Mouse (Mus musculus) bone marrow macrophage, adult 2 months (primary cell): ENCODE data around the gene Slc17a4. TPM values are rescaled to one million over a fixed set of nuclear protein-coding genes. Genes with fewer than 3 reads are reported as not detected.

Source experiments
- H3K27ac ChIP-seq: 2 replicates; pipeline ENCODE4 v1.5.1; 2012; ENCODE audit warnings: low read depth, low read length; ENCODE audit not compliant: insufficient read depth
- H3K4me1 ChIP-seq: 2 replicates; pipeline ENCODE4 v1.6.1; 2012; ENCODE audit warnings: low read length; ENCODE audit not compliant: control insufficient read depth, insufficient read depth
- H3K4me3 ChIP-seq: 2 replicates; pipeline ENCODE4 v1.5.1; 2012; ENCODE audit warnings: mild to moderate bottlenecking, low read length, moderate library complexity; ENCODE audit not compliant: insufficient read depth
- CTCF ChIP-seq: IDR thresholded peaks from 2 replicates; pipeline ENCODE4 v1.5.1; 2012; ENCODE audit warnings: low read depth, mild to moderate bottlenecking, low read length, moderate library complexity
- POLR2A ChIP-seq: IDR thresholded peaks from 2 replicates; pipeline ENCODE4 v1.6.1; 2012; ENCODE audit warnings: mild to moderate bottlenecking, low read depth, low read length, borderline replicate concordance
- polyA plus RNA-seq: library from polyadenylated mRNA; stranded (reverse); fragments of >200 nt; gene quantifications from 2 replicates; pipeline ENCODE4 v1.2.4, GENCODE M21; 2012; ENCODE audit not compliant: missing spikeins, insufficient read depth, insufficient read length

Gene Slc17a4
- polyA plus RNA-seq, 1 experiment: not detected

GRCm38 (mm10) chr13:23933421-23934210, 18.8 kb upstream of the Slc17a4 start, which contains the start of gene Hist1h2ba:
Gene Hist1h2ba (minus strand): TSS chr13:23934156.
- TF ChIP-seq CTCF (no peak), POLR2A (no peak)
- no peaks in the 10 kb centered on the region for H3K4me1 ChIP-seq

DNA sequence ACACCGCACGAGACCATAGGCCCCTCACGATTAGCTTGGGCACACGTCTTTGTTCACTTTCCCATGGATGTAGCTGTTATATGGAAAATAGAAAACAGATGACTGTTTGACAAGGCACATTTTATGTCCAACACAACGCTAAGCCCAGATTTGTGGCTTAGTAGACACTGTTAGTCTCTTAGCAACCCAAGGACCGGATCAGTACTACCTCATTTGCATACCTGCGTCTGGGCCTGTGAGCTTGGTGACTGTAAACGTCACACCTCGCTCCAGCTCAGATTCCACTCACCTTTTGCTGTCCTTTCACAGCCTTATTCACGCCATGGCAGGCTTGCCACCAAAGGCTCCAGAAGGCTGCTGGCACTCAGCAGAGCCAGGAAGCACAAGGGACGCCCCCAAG, 16.1 kb upstream of the Slc17a4 start:
- Histone ChIP-seq H3K4me1 (no peaks in the 10 kb centered on the region), H3K4me3 (no peak overlapping the region)
- TF ChIP-seq POLR2A (no peak), CTCF (no peak)

More at GRCm38 (mm10) chr13:23933421-23934210, 18.8 kb upstream of the Slc17a4 start, which contains the start of gene Hist1h2ba:
- no peak within 1 kb of the TSS for H3K27ac ChIP-seq
- no peak within 1 kb of the TSS for H3K4me3 ChIP-seq

GRCm38 (mm10) chr13:23930461-23930860, 15.7 kb upstream of the Slc17a4 start:
- Histone ChIP-seq H3K27ac (no peak overlapping the region), H3K4me1 (no peaks in the 10 kb centered on the region), H3K4me3 (no peak overlapping the region)
- TF ChIP-seq POLR2A (no peak), CTCF (no peak)

More for the DNA sequence above, 16.1 kb upstream of the Slc17a4 start:
- H3K27ac ChIP-seq: no peak overlapping the region

DNA sequence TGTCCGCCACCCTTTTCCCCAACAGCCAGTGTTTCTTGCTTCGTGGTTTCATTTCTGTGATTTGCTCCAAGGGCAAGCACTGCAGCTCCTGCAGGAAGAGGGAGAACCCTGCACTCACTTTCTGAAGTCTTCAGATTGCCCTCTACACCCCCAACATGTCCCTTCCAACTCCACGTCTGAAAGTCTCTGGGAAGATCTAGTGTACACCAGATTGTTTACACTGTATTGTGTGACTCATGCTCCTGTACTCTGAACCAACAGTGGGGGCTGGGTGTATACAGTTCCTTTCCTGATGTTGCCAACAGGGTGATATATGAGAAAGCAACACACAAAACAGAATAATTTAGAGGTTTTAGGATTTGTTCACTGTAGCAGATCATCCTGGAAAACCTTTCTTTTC, 13.8 kb upstream of the Slc17a4 start:
- Histone ChIP-seq H3K27ac (no peak overlapping the region), H3K4me1 (no peaks in the 10 kb centered on the region), H3K4me3 (no peak overlapping the region)
- TF ChIP-seq POLR2A: no peak
- no peak for TF ChIP-seq CTCF

GRCm38 (mm10) chr13:23925792-23926191, 11.0 kb upstream of the Slc17a4 start:
- no peaks in the 10 kb centered on the region for H3K4me1 ChIP-seq
- H3K27ac ChIP-seq: no peak overlapping the region
- no peak overlapping the region for H3K4me3 ChIP-seq
- TF ChIP-seq CTCF (no peak), POLR2A (no peak)

DNA sequence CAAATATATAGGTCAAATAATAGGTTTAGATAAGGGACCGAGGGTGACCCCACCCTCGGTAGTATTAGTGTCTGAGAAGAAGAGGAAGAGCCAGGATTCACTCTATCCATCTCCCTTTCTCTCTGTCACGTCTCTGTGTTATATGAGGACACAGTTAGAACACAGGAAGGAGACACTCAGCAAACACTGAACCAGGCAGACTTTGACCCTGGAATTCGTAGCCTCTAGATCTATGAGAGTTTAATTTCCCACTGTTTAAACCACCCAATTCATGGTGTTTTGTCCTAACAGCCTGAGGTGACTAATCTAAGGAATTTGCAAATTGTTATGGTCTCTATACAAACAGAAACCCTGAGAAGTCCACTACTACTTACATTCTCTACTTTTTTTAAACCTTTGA, 2.9 kb upstream of the Slc17a4 start:
- Histone ChIP-seq H3K27ac (no peak overlapping the region), H3K4me1 (no peaks in the 10 kb centered on the region), H3K4me3 (no peak overlapping the region)
- TF ChIP-seq POLR2A (no peak), CTCF (no peak)

- H3K27ac ChIP-seq: no peak overlapping the region
- H3K4me1 ChIP-seq: no peaks in the 10 kb centered on the region
- TF ChIP-seq POLR2A (no peak), CTCF (no peak)
- H3K4me3 ChIP-seq: no peak overlapping the region
Measured at GRCm38 (mm10) chr13:23916132-23916531, 1.3 kb upstream of the Slc17a4 start.

- Histone ChIP-seq H3K27ac (no peak overlapping the region), H3K4me1 (no peaks in the 10 kb centered on the region), H3K4me3 (no peak overlapping the region)
- TF ChIP-seq CTCF (no peak), POLR2A (no peak)
Measured at GRCm38 (mm10) chr13:23913791-23914306, 960 bp downstream of the Slc17a4 start.

DNA sequence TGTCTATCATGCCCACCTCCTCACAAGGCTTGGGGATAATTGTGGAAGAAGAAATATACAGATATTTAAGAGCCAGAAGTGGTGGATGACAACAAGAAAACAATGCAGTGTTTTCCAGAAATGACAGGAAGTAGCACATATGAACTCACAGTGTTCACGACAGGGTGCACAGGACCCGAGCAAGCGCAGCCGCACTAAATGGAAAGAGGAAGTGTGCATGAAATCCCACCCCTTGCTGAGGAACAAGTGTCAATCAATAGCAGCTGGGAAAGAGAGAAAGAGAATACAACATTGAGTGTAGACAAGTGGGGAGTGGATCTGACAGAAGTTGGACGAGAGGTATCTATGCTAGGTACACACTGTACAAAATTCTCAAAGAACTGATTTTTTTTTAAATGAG, 3.5 kb downstream of the Slc17a4 start:
- no peaks in the 10 kb centered on the region for H3K4me1 ChIP-seq

DNA sequence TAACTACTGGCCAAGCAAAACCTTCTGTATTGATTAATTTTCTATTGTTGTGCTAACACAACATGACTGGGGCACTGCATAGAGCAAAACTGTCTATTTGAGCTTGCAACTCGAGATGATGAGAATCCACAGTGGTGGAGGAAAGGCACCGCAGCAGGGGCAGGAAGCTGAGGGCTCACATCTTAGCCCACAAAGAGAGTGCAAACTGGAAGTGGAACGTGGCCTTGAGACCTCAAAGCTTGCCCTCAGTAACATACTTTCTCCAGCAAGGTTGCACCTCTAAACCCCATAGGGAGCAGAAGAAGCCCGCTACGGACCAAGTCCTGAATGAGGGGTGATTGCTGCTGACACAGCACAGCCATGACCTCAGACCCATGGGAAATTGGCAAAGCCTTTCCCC, 4.7 kb downstream of the Slc17a4 start:
- H3K27ac ChIP-seq: no peak overlapping the region
- TF ChIP-seq CTCF: no peak

More for the DNA sequence above, 3.5 kb downstream of the Slc17a4 start:
- Histone ChIP-seq H3K4me3 (no peak overlapping the region), H3K27ac (no peak overlapping the region)
- TF ChIP-seq CTCF (no peak), POLR2A (no peak)

GRCm38 (mm10) chr13:23906906-23907305, 7.9 kb downstream of the Slc17a4 start:
- no peaks in the 10 kb centered on the region for H3K4me1 ChIP-seq
- no peak overlapping the region for H3K27ac ChIP-seq
- TF ChIP-seq CTCF: no peak
- H3K4me3 ChIP-seq: no peak overlapping the region

More for the DNA sequence above, 4.7 kb downstream of the Slc17a4 start:
- Histone ChIP-seq H3K4me1 (no peaks in the 10 kb centered on the region), H3K4me3 (no peak overlapping the region)
